Mouse (Mus musculus): ENCODE measurements around the gene Nav3. TPM values are rescaled to one million over a fixed set of nuclear protein-coding genes. Genes with fewer than 3 reads are reported as not detected.

Nav3 gene
- total and polyA plus RNA-seq, 3 experiments: not detected

GRCm38 (mm10) chr10:110158122-110158521 lies 297.9 kb downstream of the Nav3 start:
- no peak overlapping the region for H3K27ac ChIP-seq (ENCODE audit: control insufficient read depth, low read depth, low read length)
- H3K27me3 ChIP-seq (ENCODE audit: control insufficient read depth in 1 of 2, insufficient read depth in 2 of 2, low read length in 2 of 2): no peaks in the 10 kb centered on the region
- no peak for DNase-seq (ENCODE audit: low read depth, low spot score)
- no peaks in the 10 kb centered on the region for H3K4me1 ChIP-seq (ENCODE audit: control insufficient read depth in 1 of 2, insufficient read depth in 2 of 2, low read length in 2 of 2)
- H3K36me3 ChIP-seq (ENCODE audit: control insufficient read depth in 1 of 2, insufficient read depth in 2 of 2, low read length in 2 of 2): no peaks in the 10 kb centered on the region
- no peak overlapping the region for H3K9ac ChIP-seq (ENCODE audit: control insufficient read depth, low read depth, low read length, poor library complexity, severe bottlenecking)
- no peaks in the 10 kb centered on the region for H3K9me3 ChIP-seq (replicated peaks; ENCODE audit: insufficient read depth, low read length)
- no peak for TF ChIP-seq MYC (IDR thresholded peaks at IDR 0.05; ENCODE audit: low read depth, low read length)
- TF ChIP-seq EP300 (IDR thresholded peaks at IDR 0.05; ENCODE audit: low read depth in 1 of 2, low read length in 2 of 2): no peak
- TF ChIP-seq CHD2 (IDR thresholded peaks at IDR 0.05; ENCODE audit: low read length): no peak
- no peak for TF ChIP-seq MEF2A (IDR thresholded peaks at IDR 0.05; ENCODE audit: extremely low read depth, insufficient replicate concordance, low read depth, low read length, poor library complexity, severe bottlenecking)
- TF ChIP-seq TBP (IDR thresholded peaks at IDR 0.05; ENCODE audit: low read depth, low read length): no peak
- TF ChIP-seq MAX (IDR thresholded peaks at IDR 0.05; ENCODE audit: low read length): no peak
- no peak for TF ChIP-seq ZKSCAN1 (IDR thresholded peaks at IDR 0.05; ENCODE audit: low read depth, low read length)
- TF ChIP-seq USF2 (IDR thresholded peaks at IDR 0.05; ENCODE audit: borderline replicate concordance in 1 of 2, insufficient read depth in 1 of 2, low read depth in 1 of 2, low read length in 2 of 2): no peak
- no peak for TF ChIP-seq RCOR1 (IDR thresholded peaks at IDR 0.05; ENCODE audit: low read depth, low read length)
- TF ChIP-seq MXI1 (IDR thresholded peaks at IDR 0.05; ENCODE audit: low read depth, low read length): no peak
- TF ChIP-seq MYB (IDR thresholded peaks at IDR 0.05; ENCODE audit: low read depth, low read length): no peak
- no peak for TF ChIP-seq CHD1 (IDR thresholded peaks at IDR 0.05; ENCODE audit: low read depth, low read length)
- no peak for TF ChIP-seq ZC3H11A (IDR thresholded peaks at IDR 0.05; ENCODE audit: low read depth, low read length)
- no peak overlapping the region for H3K4me3 ChIP-seq (ENCODE audit: control insufficient read depth in 1 of 2, insufficient read depth in 1 of 2, low read depth in 2 of 2, low read length in 2 of 2)
- no peaks in the 10 kb centered on the region for H3K79me2 ChIP-seq (ENCODE audit: control insufficient read depth, insufficient read depth, low read length, poor library complexity)

DNA sequence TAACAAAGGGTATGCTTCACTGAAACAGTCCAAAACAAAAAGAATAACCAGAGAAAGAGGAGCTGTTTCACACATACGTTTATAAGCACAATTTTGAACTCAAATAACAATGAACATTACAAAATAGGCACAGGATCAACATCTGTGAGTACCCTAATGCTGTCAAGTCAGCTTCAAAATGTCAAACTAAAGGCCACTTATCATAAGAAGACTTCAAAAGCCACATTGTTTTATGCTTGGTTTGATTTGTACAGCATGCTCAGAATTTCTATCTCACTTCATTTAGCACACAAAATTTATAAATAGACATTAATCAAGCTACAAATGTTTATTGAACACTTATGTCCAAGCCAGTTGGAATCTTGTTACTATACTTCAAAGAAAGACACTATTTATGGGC lies 299.6 kb downstream of the Nav3 start:
- no peaks in the 10 kb centered on the region for H3K79me2 ChIP-seq (ENCODE audit: control insufficient read depth, insufficient read depth, low read length, poor library complexity)
- H3K4me3 ChIP-seq (ENCODE audit: control insufficient read depth in 1 of 2, insufficient read depth in 1 of 2, low read depth in 2 of 2, low read length in 2 of 2): no peak overlapping the region
- no peak for TF ChIP-seq SMC3 (IDR thresholded peaks at IDR 0.05; ENCODE audit: low read depth, low read length)
- no peak for TF ChIP-seq NRF1 (IDR thresholded peaks at IDR 0.05; ENCODE audit: insufficient read depth, low read depth, low read length, poor library complexity, severe bottlenecking)
- TF ChIP-seq ZNF384 (IDR thresholded peaks at IDR 0.05; ENCODE audit: low read depth, low read length): no peak
- TF ChIP-seq MEF2A (IDR thresholded peaks at IDR 0.05; ENCODE audit: extremely low read depth, insufficient replicate concordance, low read depth, low read length, poor library complexity, severe bottlenecking): no peak
- TF ChIP-seq GABPA (IDR thresholded peaks at IDR 0.05; ENCODE audit: low read depth, low read length): no peak
- no peak for TF ChIP-seq USF2 (IDR thresholded peaks at IDR 0.05; ENCODE audit: borderline replicate concordance in 1 of 2, insufficient read depth in 1 of 2, low read depth in 1 of 2, low read length in 2 of 2)
- no peak for TF ChIP-seq POLR2A (IDR thresholded peaks at IDR 0.05; ENCODE audit: control insufficient read depth in 1 of 2, insufficient read depth in 1 of 2, low read depth in 1 of 2, low read length in 2 of 2, poor library complexity in 1 of 2)
- TF ChIP-seq MAFK (IDR thresholded peaks at IDR 0.05; ENCODE audit: borderline replicate concordance, low read depth, low read length): no peak
- TF ChIP-seq TCF12 (IDR thresholded peaks at IDR 0.05; ENCODE audit: low read depth, low read length): no peak
- TF ChIP-seq ZKSCAN1 (IDR thresholded peaks at IDR 0.05; ENCODE audit: low read depth, low read length): no peak
- TF ChIP-seq POLR2AphosphoS2 (IDR thresholded peaks at IDR 0.05; ENCODE audit: low read length): no peak
- no peak for TF ChIP-seq KAT2A (conservative IDR thresholded peaks at IDR 0.05; ENCODE audit: low read depth, low read length)
- no peak for TF ChIP-seq UBTF (IDR thresholded peaks at IDR 0.05; ENCODE audit: borderline replicate concordance, insufficient read depth, low read depth, low read length)
- no peaks in the 10 kb centered on the region for H3K36me3 ChIP-seq (ENCODE audit: control insufficient read depth in 1 of 2, insufficient read depth in 2 of 2, low read length in 2 of 2)
- H3K9me3 ChIP-seq (replicated peaks; ENCODE audit: insufficient read depth, low read length): no peaks in the 10 kb centered on the region
- H3K9ac ChIP-seq (ENCODE audit: control insufficient read depth, low read depth, low read length, poor library complexity, severe bottlenecking): no peak overlapping the region
- DNase-seq (ENCODE audit: low read depth, low spot score): no peak
- no peaks in the 10 kb centered on the region for H3K27me3 ChIP-seq (ENCODE audit: control insufficient read depth in 1 of 2, insufficient read depth in 2 of 2, low read length in 2 of 2)
- no peaks in the 10 kb centered on the region for H3K4me1 ChIP-seq (ENCODE audit: control insufficient read depth in 1 of 2, insufficient read depth in 2 of 2, low read length in 2 of 2)
- no peak overlapping the region for H3K27ac ChIP-seq (ENCODE audit: control insufficient read depth, low read depth, low read length)

All from MEL (cell line).